Mouse (Mus musculus): Measurements from ENCODE around the gene Edaradd. TPM values are rescaled to one million over a fixed set of nuclear protein-coding genes. Genes with fewer than 3 reads are reported as not detected.
A peak's percentile ranks its signal among the peaks of the same experiment; 100 is the strongest.

The Edaradd gene
- polyA plus RNA-seq, 1 experiment from 2014 or later = 5.7 TPM

GRCm38 (mm10) chr13:12510032-12510431 lies 10.2 kb downstream of the Edaradd start:
- H3K4me1 ChIP-seq = no peaks in the 10 kb centered on the region
- H3K4me3 ChIP-seq (replicated peaks) = no peak overlapping the region
- no peak overlapping the region for H3K9ac ChIP-seq
- H3K4me2 ChIP-seq = no peak overlapping the region
- H3K27me3 ChIP-seq (replicated peaks) = no peaks in the 10 kb centered on the region
- no peaks in the 10 kb centered on the region for H3K9me3 ChIP-seq
- ATAC-seq (ENCODE audit: insufficient read depth, low FRiP score, low read depth) = 0 out of 2 replicates have a peak, but pooled peaks have one; percentile 31
- H3K36me3 ChIP-seq = no peaks in the 10 kb centered on the region
- WGBS = 67% methylated on average over 6 of the region's 6 CpGs
- no peak overlapping the region for H3K27ac ChIP-seq

GRCm38 (mm10) chr13:12507426-12507825 lies 12.8 kb downstream of the Edaradd start:
- no peak for ATAC-seq (ENCODE audit: insufficient read depth, low FRiP score, low read depth)
- no peaks in the 10 kb centered on the region for H3K27me3 ChIP-seq (replicated peaks)
- H3K9ac ChIP-seq = no peak overlapping the region
- no peak overlapping the region for H3K4me2 ChIP-seq
- H3K27ac ChIP-seq = no peak overlapping the region
- H3K9me3 ChIP-seq = no peaks in the 10 kb centered on the region
- peaks cover 7% of the 10 kb centered on the region for H3K4me1 ChIP-seq
- H3K36me3 ChIP-seq = no peaks in the 10 kb centered on the region
- H3K4me3 ChIP-seq (replicated peaks) = no peak overlapping the region
- WGBS = 83% methylated on average over 6 of the region's 6 CpGs

- 77% methylated on average over 3 of the region's 3 CpGs for WGBS
These were observed 14.9 kb downstream of the Edaradd start for GRCm38 (mm10) chr13:12505359-12505758.

GRCm38 (mm10) chr13:12503238-12503751 lies 16.9 kb downstream of the Edaradd start:
- peak; percentile 20; the same call in 1 of the 2 replicates for ATAC-seq (ENCODE audit: insufficient read depth, low FRiP score, low read depth)

More at GRCm38 (mm10) chr13:12505359-12505758, 14.9 kb downstream of the Edaradd start:
- Histone ChIP-seq H3K27me3 (replicated peaks) (no peaks in the 10 kb centered on the region), H3K27ac (no peak overlapping the region), H3K9ac (no peak overlapping the region), H3K4me3 (replicated peaks) (no peak overlapping the region), H3K36me3 (no peaks in the 10 kb centered on the region), H3K9me3 (no peaks in the 10 kb centered on the region), H3K4me2 (no peak overlapping the region), H3K4me1 (peaks cover 7% of the 10 kb centered on the region)
- peak; percentile 57; the same call in 1 of the 2 replicates for ATAC-seq (ENCODE audit: insufficient read depth, low FRiP score, low read depth)

GRCm38 (mm10) chr13:12502665-12503237 lies 17.5 kb downstream of the Edaradd start:
- no peaks in the 10 kb centered on the region for H3K27me3 ChIP-seq (replicated peaks)
- H3K4me1 ChIP-seq = peaks cover 7% of the 10 kb centered on the region
- WGBS = 29% methylated on average over 4 of the region's 4 CpGs
- H3K36me3 ChIP-seq = no peaks in the 10 kb centered on the region
- ATAC-seq (ENCODE audit: insufficient read depth, low FRiP score, low read depth) = no peak
- no peak overlapping the region for H3K4me2 ChIP-seq
- H3K27ac ChIP-seq = peak overlapping the region; percentile 52; the same call in 1 of the 2 replicates
- no peak overlapping the region for H3K9ac ChIP-seq
- no peak overlapping the region for H3K4me3 ChIP-seq (replicated peaks)
- no peaks in the 10 kb centered on the region for H3K9me3 ChIP-seq

More at GRCm38 (mm10) chr13:12503238-12503751, 16.9 kb downstream of the Edaradd start:
- peak overlapping the region; percentile 52 for H3K27ac ChIP-seq
- no peak overlapping the region for H3K9ac ChIP-seq
- WGBS = 42% methylated on average over 11 of the region's 11 CpGs
- peaks cover 7% of the 10 kb centered on the region for H3K4me1 ChIP-seq
- H3K36me3 ChIP-seq = no peaks in the 10 kb centered on the region
- no peak overlapping the region for H3K4me3 ChIP-seq (replicated peaks)
- H3K9me3 ChIP-seq = no peaks in the 10 kb centered on the region
- no peak overlapping the region for H3K4me2 ChIP-seq
- H3K27me3 ChIP-seq (replicated peaks) = no peaks in the 10 kb centered on the region

GRCm38 (mm10) chr13:12499107-12499506 lies 21.1 kb downstream of the Edaradd start:
- H3K4me1 ChIP-seq = peaks cover 7% of the 10 kb centered on the region
- H3K4me3 ChIP-seq (replicated peaks) = no peak overlapping the region
- H3K4me2 ChIP-seq = no peak overlapping the region
- no peaks in the 10 kb centered on the region for H3K9me3 ChIP-seq
- no peaks in the 10 kb centered on the region for H3K36me3 ChIP-seq
- H3K27me3 ChIP-seq (replicated peaks) = no peaks in the 10 kb centered on the region
- H3K27ac ChIP-seq = no peak overlapping the region
- H3K9ac ChIP-seq = no peak overlapping the region
- no peak for ATAC-seq (ENCODE audit: insufficient read depth, low FRiP score, low read depth)
- WGBS = 91% methylated on average over 7 of the region's 7 CpGs

GRCm38 (mm10) chr13:12497809-12498208 lies 22.4 kb downstream of the Edaradd start:
- no peak for ATAC-seq (ENCODE audit: insufficient read depth, low FRiP score, low read depth)
- H3K4me2 ChIP-seq = no peak overlapping the region
- WGBS = 52% methylated on average over 8 of the region's 8 CpGs
- no peak overlapping the region for H3K9ac ChIP-seq
- H3K4me1 ChIP-seq = peaks cover 2% of the 10 kb centered on the region; the same call in 1 of the 2 replicates
- H3K27me3 ChIP-seq (replicated peaks) = no peaks in the 10 kb centered on the region
- no peak overlapping the region for H3K27ac ChIP-seq
- H3K36me3 ChIP-seq = no peaks in the 10 kb centered on the region
- H3K4me3 ChIP-seq (replicated peaks) = no peak overlapping the region
- no peaks in the 10 kb centered on the region for H3K9me3 ChIP-seq

- Histone ChIP-seq H3K4me3 (replicated peaks) (no peak overlapping the region), H3K27ac (no peak overlapping the region), H3K27me3 (replicated peaks) (no peaks in the 10 kb centered on the region), H3K36me3 (no peaks in the 10 kb centered on the region), H3K9ac (no peak overlapping the region), H3K4me1 (no peaks in the 10 kb centered on the region), H3K9me3 (no peaks in the 10 kb centered on the region), H3K4me2 (no peak overlapping the region)
- WGBS = 85% methylated on average over 9 of the region's 9 CpGs
- no peak for ATAC-seq (ENCODE audit: insufficient read depth, low FRiP score, low read depth)
These were observed 25.5 kb downstream of the Edaradd start for GRCm38 (mm10) chr13:12494750-12495149.

- no peak overlapping the region for H3K9ac ChIP-seq
- H3K36me3 ChIP-seq = no peaks in the 10 kb centered on the region
- ATAC-seq (ENCODE audit: insufficient read depth, low FRiP score, low read depth) = no peak
- no peaks in the 10 kb centered on the region for H3K4me1 ChIP-seq
- H3K27ac ChIP-seq = no peak overlapping the region
- H3K27me3 ChIP-seq (replicated peaks) = no peaks in the 10 kb centered on the region
- no peak overlapping the region for H3K4me3 ChIP-seq (replicated peaks)
- 85% methylated on average over 3 of the region's 3 CpGs for WGBS
- no peak overlapping the region for H3K4me2 ChIP-seq
- no peaks in the 10 kb centered on the region for H3K9me3 ChIP-seq
These were observed 27.7 kb downstream of the Edaradd start for GRCm38 (mm10) chr13:12492515-12492914.

GRCm38 (mm10) chr13:12485640-12486039 lies 34.6 kb downstream of the Edaradd start:
- no peaks in the 10 kb centered on the region for H3K27me3 ChIP-seq (replicated peaks)
- WGBS = 67% methylated on average over 7 of the region's 7 CpGs
- ATAC-seq (ENCODE audit: insufficient read depth, low FRiP score, low read depth) = peak; percentile 81
- no peaks in the 10 kb centered on the region for H3K36me3 ChIP-seq
- no peaks in the 10 kb centered on the region for H3K9me3 ChIP-seq
- no peak overlapping the region for H3K9ac ChIP-seq
- peak overlapping the region; percentile 6; the same call in 1 of the 2 replicates for H3K27ac ChIP-seq
- no peak overlapping the region for H3K4me2 ChIP-seq
- no peak overlapping the region for H3K4me3 ChIP-seq (replicated peaks)
- H3K4me1 ChIP-seq = no peaks in the 10 kb centered on the region

- H3K9me3 ChIP-seq = no peaks in the 10 kb centered on the region
- H3K27me3 ChIP-seq (replicated peaks) = no peaks in the 10 kb centered on the region
- H3K27ac ChIP-seq = peak overlapping the region; percentile 6; the same call in 1 of the 2 replicates
- H3K36me3 ChIP-seq = no peaks in the 10 kb centered on the region
- no peak overlapping the region for H3K4me2 ChIP-seq
- H3K4me1 ChIP-seq = no peaks in the 10 kb centered on the region
- 48% methylated on average over 2 of the region's 2 CpGs for WGBS
- H3K9ac ChIP-seq = no peak overlapping the region
- H3K4me3 ChIP-seq (replicated peaks) = no peak overlapping the region
- ATAC-seq (ENCODE audit: insufficient read depth, low FRiP score, low read depth) = no peak; the same call in 1 of the 2 replicates
These were observed 35.0 kb downstream of the Edaradd start for GRCm38 (mm10) chr13:12485197-12485596.

- ATAC-seq (ENCODE audit: insufficient read depth, low FRiP score, low read depth) = peak; percentile 57; the same call in 1 of the 2 replicates
These were observed 40.4 kb downstream of the Edaradd start for GRCm38 (mm10) chr13:12479802-12480201.

More at GRCm38 (mm10) chr13:12479802-12480201, 40.4 kb downstream of the Edaradd start:
- Histone ChIP-seq H3K27me3 (replicated peaks) (no peaks in the 10 kb centered on the region), H3K4me1 (no peaks in the 10 kb centered on the region), H3K27ac (no peak overlapping the region), H3K9ac (no peak overlapping the region), H3K4me2 (no peak overlapping the region), H3K36me3 (no peaks in the 10 kb centered on the region), H3K9me3 (no peaks in the 10 kb centered on the region), H3K4me3 (replicated peaks) (no peak overlapping the region)
- WGBS = 75% methylated on average over 6 of the region's 6 CpGs
